Mouse (Mus musculus) frontal cortex, adult (tissue): Measurements from ENCODE around the gene Gm28308.

Experiments used
- ATAC-seq: cut with Nextera tagmentation; 2 replicates; pipeline ENCODE4 v1.9.2; 2017; ENCODE audit warnings: mild to moderate bottlenecking, moderate library complexity, mixed read lengths; ENCODE audit not compliant: low TSS enrichment

Gm28308 gene

DNA sequence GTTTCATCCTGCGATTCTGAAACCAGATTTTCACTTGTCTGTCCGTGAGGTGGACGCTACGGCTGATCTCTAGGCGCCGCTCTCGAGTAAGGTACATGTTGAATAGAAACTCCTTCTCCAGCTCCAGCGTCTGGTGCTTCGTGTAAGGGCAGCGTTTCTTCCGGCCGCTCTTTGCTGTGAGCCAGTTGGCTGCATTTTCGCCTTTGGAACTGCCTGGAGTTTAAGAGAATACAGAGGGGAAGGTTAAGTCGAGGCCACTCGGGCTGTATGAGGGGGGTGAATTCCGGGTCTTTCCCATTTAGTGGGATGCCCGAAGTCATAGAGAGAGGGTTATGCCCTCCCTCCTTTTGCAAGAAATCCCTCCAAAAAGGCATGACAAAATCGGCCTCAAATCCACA lies 19.4 kb upstream of the Gm28308 start:
- ATAC-seq, result no peak

DNA sequence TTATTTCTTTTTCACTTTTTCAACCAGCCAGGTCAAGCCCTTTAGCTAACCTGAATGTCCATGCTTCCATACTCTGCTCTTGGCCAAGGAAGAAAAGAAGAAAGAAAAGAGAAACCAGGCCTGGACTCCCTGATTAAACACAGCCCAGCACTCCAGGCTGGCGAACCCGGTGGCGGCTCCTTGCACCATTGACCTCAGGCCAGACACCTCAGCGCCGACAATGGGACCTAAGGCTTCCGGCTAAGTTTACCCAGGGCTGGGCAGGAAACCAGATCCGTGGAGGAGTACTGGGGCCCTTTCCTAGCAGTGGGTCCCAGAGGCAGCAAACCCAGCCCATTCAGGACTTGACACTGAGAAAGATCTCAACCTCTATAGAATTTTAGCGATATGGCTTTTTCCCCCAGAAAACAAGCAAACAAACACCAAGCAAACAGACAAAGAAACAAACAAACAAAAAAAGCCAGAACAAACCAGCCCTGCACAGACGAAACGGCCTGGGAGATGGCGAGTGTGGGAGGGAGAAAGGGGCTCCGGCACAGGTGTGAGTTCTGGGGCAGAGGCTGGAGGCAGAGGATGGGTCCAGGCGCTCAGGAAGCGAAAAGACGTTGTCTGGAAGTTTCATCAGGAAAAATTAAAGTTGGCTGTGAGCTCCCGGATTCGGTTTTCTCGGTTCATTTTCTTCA lies 18.9 kb upstream of the Gm28308 start:
- ATAC-seq, result no peak

DNA sequence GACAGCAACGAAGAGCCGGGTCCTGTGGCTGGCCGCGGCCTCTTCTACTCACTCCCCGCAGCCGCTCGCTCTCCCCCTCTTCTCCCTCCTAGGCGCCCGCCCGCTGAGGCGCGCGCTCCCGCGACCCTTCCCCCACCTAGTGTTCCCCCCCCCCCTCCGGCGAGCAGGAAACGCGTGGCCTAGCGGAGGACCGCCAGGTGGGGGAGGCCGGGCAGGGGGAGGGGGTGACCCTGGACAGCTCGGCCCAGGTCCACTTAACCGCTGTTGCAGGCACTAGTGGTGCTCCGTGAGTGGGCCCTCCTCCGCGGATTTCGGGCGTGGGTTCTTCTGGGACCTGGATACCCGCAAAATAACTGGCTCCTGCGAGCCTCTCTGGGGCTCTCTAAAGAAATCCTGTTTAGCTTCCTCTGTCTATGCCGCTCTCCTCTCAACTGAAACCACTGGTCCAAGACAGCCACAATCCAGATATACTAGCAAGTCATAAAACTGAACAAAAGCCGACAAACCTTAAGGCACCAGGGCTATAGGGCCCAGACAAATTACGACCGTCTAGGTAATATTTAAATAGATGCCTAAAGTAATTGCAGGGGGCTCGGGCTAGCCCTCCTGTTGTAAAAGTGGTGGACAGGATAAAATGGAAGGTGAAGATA lies 17.5 kb upstream of the Gm28308 start, which contains the start of gene Hoxa9:
TSS of gene Hoxa9 (minus strand) at position 574 of the 650 bp plus-strand sequence.
- ATAC-seq, result no peak

DNA sequence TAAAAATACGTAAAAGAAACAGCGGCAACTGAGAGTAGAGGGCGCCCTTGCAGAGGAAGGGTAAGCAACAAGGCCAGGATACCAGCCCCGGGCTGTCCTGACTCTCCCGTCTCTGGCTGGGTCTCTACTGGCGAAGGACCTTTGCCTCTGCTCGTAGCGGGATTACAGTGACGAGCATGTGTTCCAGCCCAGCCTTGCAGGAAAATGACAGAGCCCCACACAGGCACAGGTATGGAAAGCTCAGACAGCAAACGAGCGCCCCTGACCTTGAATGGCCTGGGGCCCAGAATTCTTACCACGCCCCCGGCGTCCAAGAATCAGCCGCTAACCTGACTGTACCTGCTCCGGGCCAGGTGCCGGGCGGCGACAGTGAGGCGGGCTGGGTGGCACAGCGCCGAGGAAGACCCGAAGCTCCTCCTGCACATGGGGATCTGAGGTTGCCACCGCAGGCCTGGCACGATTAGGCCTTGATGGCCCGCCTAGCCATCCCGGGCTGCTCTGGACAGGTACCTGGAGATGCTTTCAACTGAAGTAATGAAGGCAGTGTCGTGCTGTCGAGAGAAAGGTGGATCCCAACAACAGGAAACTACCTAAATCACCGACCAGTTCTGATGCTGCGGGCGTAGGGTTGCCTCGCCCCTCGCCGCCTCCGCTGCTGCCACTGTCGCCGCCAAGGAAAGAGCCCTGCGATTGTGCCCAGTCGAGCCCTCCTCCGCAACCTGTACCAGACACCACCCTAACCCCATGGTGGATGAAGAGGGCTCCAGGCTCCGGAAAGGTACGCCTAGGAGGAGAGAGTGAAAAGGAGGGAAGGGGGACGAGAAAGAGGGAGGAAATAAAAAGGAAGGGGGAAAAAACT lies 16.6 kb upstream of the Gm28308 start:
- ATAC-seq, result no peak

DNA sequence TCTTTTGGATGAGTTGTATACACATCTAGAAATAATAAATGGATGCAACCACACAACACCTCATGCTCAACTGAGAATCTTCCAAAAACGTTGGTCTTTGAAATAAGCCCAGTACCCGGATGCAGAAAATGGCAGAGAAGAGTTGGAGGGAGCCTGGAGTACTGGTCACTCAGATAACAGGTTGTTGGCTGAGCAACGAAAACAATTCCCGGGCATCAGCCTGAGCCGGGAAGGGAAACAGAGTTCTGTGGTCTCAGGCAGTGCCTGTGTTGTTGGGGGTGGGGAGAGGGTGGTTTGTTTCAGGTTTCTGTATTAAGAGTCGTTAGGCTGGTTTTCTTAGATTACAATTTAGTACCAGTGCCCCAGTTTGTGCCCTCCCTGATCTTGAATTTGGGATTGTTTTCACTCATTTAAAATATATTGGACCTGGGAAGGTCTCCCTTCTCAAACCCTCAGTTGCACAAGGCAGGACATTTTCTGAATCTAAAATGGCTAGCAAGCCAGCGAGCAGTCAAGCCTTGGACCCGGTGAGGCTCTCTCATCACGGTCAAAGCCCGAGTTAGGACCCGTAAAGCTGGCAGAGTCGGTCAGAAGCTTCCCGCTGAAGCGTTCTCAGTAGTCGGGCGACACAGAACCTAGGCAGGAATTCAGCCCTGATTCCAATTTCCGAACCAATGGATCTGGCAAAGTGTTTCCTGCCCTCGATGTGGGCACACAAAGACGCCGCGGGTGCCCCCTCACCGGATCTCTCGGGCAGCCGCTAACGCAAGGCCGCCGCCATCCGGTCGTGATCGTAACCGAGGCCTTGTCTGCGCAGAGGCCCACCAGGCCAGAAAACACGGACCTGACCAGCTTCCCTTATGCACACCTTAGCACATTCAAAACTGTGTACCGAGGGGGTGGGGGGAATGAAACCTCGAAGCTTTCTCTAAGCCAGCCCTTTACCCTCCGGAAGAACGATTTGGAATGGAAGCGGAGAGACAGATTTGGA lies 15.6 kb upstream of the Gm28308 start:
- ATAC-seq, result no peak

DNA sequence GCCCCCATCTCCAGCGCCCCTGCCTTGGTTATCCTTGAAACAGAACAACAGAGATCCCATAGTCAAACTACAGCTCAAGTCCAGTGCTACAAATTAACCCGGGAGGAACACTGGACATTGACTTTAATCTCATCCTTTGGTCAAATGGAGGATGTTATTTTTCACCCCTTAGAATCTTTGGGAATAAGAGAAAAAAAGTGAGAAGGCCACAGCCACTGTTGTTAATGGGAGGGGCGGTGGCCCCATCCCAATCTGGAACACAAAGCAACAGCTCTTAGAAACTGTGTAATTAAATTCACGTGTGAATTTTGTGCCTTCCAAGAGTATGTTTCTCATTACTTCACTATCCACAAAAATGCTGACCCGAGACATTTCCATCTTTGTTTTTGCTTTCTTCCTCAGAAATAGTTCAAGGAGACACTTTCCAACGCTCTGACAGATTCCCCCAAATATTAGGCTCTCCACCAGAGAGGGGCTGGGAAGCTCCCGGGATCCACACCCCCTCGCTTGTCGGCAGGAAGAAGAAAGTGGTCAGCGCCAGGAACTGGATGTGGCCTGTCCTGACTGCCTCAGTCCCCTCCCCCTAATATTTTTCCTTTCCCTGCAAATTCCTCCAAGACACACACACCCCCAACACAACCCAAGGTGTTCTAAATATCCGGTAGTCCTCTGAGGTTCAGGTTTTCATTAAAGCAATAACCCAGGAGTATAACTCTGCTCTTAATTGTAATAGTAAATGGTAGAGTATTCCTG lies 14.5 kb upstream of the Gm28308 start:
- ATAC-seq, result no peak

DNA sequence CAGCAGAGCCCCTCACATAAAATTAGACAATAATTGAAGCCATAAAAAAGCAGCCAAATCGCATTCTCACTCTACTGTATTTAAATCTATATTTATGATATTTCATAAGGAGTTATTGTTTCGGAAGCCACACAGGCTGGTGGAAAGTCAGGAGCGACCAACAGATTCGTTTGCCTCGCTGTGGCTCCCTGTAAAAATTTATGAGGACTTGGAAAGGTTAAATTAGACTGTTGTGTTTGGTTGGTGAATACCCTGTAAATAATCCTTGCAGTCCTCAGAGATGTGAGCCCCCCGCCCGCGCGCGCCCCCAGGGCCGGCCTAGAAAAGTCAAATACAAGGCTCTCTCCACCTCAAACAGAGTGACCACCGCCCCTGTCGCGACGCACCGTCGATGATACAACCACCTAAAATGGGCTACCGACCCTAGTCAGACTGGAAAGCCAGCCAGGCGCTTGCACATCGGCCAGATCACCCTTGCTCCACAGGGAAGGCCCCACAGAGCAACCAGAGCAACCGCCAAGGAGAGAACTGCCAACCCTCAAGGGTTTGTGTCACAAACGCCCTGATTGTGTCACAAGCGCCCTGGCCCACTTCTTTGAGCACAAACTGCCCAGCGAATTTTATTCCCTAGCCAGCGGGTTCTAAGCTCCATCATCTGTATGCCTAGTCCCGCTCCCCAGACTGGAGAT lies 13.6 kb upstream of the Gm28308 start:
- ATAC-seq, result no peak

DNA sequence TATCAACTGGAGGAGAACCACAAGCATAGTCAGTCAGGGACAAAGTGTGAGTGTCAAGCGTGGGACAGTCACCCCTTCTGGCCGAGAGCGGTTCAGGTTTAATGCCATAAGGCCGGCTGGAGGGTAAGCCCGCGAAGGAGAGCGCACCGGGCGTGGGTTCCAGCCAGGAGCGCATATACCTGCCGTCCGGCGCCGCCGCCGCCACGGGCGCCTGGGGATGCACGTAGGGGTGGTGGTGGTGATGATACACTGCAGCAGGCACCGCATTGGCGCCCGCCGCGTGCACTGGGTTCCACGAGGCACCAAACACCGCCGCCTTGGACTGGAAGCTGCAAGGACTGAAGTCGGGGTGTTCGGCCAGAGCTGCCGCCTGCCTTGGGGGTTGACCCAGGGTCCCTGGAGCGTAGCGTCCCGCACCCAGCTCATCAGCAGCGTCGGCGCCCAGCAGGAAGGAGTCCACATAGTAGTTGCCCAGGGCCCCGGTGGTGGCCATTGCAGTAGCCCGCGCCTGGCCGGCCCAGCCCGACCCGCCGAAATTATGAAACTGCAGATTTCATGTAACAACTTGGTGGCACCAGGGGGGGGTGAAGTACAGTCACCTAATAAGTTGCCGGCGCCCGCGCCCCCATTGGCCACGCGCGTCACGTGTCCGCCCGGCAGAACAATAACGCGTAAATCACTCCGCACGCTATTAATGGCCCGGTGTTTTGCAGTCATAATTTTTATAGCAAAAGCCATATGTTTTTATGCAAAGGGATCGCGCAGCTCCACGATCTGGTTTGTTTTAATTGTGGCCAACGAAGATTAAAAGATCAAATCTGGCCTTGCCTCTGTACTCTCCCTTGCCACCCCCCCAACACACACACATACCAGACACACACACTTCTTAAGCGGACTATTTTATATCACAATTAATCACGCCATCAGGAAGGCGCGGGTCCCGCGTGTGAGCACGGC lies 12.8 kb upstream of the Gm28308 start:
- ATAC-seq, result no peak

DNA sequence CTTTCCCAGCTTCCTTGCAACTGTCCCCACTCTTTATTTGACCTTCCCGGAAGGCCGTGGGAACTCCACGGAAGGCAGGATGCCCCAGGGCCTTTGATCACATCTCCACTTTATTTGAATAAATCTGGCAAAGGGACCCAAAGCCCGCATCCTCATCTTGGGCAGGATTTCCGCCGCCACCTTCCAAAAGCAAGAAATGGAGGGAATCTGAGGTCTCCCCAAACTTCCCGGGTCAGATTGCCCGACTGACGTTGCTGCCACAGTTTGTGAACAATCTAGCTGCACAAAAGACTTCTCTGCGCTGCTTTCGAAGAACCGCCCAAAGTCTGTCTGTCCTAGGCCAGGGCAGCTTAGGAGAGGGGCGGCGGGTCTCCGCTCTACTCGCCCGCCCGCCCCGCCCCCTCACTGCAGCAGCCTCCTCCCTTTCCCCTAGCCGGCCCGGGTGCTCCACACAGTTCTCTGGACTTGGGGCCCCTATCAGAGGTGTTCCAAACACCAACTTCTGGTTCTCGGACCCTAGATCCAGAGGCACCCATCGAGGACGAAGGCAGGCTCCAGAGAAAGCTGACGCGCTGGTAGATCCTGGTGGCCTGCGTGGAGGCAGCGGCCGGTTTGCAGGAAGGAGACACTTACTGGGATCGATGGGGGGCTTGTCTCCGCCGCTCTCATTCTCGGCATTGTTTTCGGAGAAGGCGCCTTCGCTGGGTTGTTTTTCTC lies 11.9 kb upstream of the Gm28308 start:
- no peak for ATAC-seq

DNA sequence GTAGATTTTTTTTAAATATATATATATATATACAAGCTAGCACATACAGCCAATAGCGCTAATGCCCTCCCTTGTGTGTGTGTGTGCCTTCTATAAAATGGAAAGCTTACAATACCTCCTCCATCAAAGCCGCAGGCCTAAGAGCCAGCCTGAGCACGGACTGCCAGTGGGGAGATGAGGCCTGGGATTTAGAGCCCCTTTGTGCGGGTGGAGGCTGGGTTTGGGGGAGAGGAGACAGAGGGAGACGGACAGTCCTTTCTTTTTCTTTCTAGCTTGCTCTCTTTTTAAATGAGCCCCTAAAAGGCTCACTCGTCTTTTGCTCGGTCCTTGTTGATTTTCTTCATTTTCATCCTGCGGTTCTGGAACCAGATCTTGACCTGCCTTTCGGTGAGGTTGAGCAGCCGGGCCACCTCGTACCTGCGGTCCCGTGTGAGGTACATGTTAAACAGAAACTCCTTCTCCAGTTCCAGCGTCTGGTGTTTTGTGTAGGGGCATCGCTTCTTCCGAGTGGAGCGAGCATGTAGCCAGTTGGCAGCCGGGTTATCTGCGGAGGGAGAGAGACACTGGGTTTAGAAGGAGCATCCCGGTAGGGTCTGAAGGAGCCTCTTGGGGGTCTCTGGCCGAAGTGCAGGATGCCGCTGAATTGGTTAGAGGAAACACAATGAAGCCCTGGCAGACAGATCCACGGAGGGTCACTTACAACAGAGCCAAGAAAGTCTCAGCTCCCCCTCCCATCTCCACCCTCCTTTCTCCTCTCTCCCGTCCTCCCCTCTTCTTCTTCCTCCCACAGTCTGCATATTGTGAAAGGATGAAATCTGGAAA lies 11.0 kb upstream of the Gm28308 start:
- no peak for ATAC-seq

DNA sequence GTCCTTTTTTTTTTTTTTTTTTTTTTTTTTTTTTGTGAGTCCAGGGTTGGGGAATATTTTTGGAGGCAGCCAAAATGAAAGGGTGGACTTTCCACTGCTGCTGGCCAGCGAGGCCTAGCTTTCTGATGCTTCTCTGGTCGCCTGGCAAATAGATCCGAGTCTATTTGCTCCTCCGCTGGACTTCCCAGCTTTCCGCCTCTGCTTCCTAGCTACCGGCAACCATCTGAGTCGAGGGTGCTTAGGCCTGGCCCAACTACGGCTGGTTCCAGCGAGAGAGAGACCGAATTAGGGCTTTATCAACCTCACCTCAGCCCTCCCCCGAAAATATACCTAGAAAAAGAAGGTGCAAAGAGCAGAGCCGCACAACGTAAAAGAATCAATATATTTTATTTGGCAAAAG lies 9.6 kb upstream of the Gm28308 start:
- ATAC-seq, result no peak

DNA sequence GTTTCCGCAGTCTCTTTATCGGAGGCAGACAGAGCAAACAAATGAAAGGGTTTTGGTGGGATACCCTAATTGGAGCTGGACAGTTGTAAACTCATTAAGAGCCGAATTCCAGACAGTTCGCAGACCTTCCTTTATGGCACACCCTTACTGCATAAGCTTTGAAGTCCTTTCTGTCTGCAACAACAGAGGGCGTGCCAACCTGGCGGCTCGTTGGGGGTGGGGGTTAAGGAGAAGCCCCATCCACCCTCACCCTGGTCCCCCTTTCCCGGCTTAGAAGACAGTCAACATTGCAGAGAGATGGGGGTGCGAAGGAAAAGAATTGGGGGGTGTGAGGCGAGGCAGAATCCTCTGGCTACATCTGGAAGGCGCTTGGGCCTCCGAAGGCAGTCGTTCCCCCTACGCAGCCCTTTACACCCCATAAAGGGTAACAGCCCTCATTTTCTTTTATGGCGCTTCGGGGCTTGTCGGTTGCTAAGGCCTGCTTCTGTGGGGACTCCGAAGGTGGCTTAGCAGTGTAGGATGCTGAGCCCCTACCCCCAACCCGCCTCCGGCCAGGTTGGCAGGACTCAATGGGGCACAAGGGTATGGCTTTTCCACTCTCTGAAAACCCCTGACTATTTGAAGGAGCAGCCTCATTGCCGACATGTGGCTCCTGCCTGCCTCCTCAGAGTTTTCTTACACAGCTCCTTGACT lies 9.0 kb upstream of the Gm28308 start:
- ATAC-seq, result no peak

DNA sequence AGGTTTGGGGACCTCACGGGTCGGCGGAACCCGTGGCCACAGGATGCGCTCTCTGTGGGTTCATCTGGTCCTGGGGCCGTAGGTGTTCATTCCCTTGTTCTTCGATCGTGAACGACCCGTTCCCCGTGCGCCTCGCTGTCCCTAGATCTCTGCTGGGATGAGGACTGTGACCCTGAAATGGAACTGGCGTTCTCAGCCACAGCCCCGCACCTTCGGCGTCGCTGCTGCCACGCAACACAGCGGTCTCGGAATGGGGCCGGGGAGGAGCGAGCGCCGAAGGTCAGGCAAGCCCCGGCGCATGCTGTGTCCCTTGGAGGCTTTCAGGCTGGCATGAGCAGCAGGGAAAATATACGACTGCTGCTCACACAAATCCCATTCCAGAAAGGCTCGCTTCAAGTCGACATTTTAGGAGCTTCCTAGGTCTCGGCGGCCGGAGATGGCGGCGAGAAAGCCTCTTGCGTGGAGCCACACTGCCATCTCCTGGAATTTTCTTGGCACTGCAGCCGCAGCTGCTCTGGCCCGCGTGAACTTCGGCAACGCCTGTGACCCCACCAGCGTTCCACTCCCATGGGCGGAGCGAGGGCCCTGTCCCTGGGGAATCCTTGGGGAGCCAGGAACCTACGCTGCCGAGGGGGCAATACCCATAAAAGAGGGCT lies 8.3 kb upstream of the Gm28308 start, which contains the start of gene Hoxa7:
TSS of gene Hoxa7 (minus strand) at position 518 of the 656 bp plus-strand sequence.
- ATAC-seq, result peak; percentile 78

DNA sequence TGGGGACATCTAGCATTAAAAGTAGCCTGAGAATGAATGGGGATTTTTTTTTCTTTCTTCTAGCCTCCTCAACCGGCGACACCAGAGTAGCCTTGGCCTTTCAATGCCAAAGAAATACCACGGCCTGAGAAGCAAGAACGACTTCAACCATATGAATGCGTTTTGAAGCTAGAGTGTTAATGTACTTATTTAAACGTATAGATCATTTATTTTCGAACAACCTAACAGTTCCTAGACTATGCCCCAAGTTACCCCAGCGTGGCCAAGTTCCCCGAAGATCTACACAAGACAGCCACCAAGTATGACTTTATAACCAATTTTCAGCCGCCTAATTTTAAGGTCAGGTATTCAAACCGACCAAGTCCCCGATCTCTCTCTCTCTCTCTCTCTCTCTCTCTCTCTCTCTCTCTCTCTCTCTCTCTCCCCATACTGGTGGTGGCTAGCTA lies 7.7 kb upstream of the Gm28308 start:
- ATAC-seq, result no peak

DNA sequence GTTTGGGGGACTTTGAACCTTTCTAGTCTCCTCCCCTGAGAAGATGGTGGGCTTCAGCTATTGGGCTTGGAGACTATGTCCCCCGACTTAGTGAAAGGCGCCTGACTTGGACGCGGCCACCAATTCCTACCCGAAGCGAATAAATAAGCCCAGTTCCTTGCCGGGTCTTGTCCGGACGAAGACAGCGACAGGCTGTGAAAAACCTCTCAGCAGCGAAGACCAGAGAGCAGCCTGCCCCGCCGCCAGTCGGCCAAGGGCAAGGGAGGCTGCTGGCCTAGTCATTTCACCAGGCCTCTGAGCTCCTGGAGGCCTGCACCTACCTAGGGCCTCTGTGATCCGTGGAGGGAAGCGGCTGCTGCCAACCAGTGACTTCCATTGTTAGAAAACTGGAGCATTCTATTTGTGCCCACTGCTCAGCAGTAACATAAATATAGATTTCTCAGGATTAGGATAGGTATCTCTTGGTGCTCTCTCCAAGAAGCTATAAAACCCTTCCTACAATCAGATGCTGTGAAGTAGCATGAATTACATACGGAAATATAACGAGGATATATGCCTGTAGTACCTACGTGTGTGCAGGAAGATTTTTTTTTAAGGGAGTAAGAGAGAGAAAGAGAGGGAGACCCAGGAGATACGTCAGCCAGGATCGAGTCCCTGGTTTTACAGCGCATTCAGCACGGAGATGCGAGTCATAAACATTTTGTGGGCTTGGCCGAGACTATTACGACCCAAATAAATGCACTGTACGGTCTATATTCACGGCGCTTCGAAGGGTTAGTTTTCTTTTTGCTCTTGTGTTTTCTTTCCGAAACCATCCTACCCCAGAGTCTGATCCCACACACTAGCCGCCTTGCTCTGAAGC lies 7.1 kb upstream of the Gm28308 start:
- ATAC-seq, result no peak
